Mouse (Mus musculus) neural tube, embryonic 15.5 days (tissue): ENCODE data around the gene Zfp513. TPM values are rescaled to one million over a fixed set of nuclear protein-coding genes. Genes with fewer than 3 reads are reported as not detected.

Experiments
- ATAC-seq: fragments of 200-750 bp; cut with Nextera tagmentation; 2 replicates; pipeline ENCODE4 v1.8.0; 2017; ENCODE audit warnings: mild to moderate bottlenecking, moderate TSS enrichment, moderate library complexity; ENCODE audit not compliant: low FRiP score
- H3K27ac ChIP-seq: fragments of 300-500 bp; sonication (generic); replicated peaks from 2 replicates; pipeline ENCODE4 v1.5.1; 2015; ENCODE audit warnings: mild to moderate bottlenecking, inconsistent platforms
- H3K27me3 ChIP-seq: fragments of 300-500 bp; sonication (generic); replicated peaks from 2 replicates; pipeline ENCODE4 v1.6.1; 2015; ENCODE audit warnings: inconsistent platforms
- H3K36me3 ChIP-seq: fragments of 300-500 bp; sonication (generic); 2 replicates; pipeline ENCODE4 v1.6.1; 2015; ENCODE audit warnings: inconsistent platforms
- H3K4me1 ChIP-seq: fragments of 300-500 bp; sonication (generic); 2 replicates; pipeline ENCODE4 v1.6.1; 2015; ENCODE audit warnings: inconsistent platforms
- H3K4me2 ChIP-seq: fragments of 300-500 bp; sonication (generic); 2 replicates; pipeline ENCODE4 v1.6.1; 2015; ENCODE audit warnings: inconsistent platforms, mild to moderate bottlenecking, moderate library complexity
- H3K4me3 ChIP-seq: fragments of 300-500 bp; sonication (generic); replicated peaks from 2 replicates; pipeline ENCODE4 v1.5.1; 2015; ENCODE audit warnings: mild to moderate bottlenecking, inconsistent platforms
- H3K9ac ChIP-seq: fragments of 300-500 bp; sonication (generic); replicated peaks from 2 replicates; pipeline ENCODE4 v1.6.1; 2015; ENCODE audit warnings: mild to moderate bottlenecking, inconsistent platforms
- H3K9me3 ChIP-seq: fragments of 300-500 bp; sonication (generic); replicated peaks from 2 replicates; pipeline ENCODE4 v1.6.1; 2016; ENCODE audit warnings: inconsistent platforms
- WGBS: fragments of 180-500 bp; shearing (Covaris S2); methylation state at CpG from one replicate; pipeline ENCODE4 v1.1.7; 2015; ENCODE audit warnings: mixed read lengths; 5-methylcytosine and 5-hydroxymethylcytosine counted together
- polyA plus RNA-seq: library from polyadenylated mRNA; unstranded; fragments of >200 nt; fragmentation: Nextera tagmentation; extraction: Ambion mirVana; gene quantifications from 2 replicates; pipeline ENCODE4 v1.2.1, GENCODE M21; 2015

Zfp513 gene
- 14.2 and 14.9 TPM in 2 replicates for polyA plus RNA-seq

GRCm38 (mm10) chr5:31201742-31202590 is at the start of gene Zfp513:
TSS of gene Zfp513 (minus strand) at chr5:31202303.
- Histone ChIP-seq H3K9me3 (peaks cover 4% of the 10 kb centered on the region), H3K4me1 (peaks cover 29% of the 10 kb centered on the region), H3K4me3 (peak within 1 kb of the TSS; percentile 95), H3K27me3 (no peaks in the 10 kb centered on the region), H3K36me3 (peaks cover 76% of the 10 kb centered on the region), H3K27ac (peak within 1 kb of the TSS; percentile 88), H3K9ac (peak within 1 kb of the TSS; percentile 97), H3K4me2 (peak within 1 kb of the TSS; percentile 88)
- ATAC-seq = peak; percentile 96
- under 1% methylated on average over 53 of the region's 53 CpGs for WGBS

DNA sequence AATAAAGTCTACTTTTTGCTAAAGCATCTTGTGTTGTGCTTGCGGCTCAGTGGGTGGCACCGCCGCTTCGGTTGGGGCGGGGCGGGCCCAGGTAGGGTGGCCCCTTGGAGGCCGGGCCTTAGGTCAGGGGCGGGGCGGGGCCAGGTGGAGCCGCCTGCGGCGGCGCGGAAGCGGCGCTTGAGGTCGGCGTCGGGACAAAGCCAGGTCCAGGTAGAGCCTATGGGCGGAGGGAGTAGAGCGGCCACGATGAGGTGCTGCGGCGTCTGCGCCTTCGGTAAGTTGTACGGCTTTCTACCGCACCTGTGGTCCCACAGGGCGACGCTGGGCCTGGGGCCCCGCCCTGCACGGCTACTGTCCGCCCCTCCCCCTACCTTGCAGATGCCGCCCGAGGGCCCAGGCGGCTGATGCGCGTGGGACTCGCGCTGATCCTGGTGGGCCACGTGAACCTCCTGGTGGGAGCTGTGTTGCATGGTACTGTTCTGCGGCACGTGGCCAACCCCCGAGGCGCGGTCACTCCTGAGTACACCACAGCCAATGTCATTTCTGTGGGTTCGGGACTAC is 49.5 kb upstream of the Zfp513 start, which contains the start of gene Krtcap3:
Krtcap3 (plus strand) TSS at position 151 of the 561 bp plus-strand sequence.
- no peaks in the 10 kb centered on the region for H3K9me3 ChIP-seq
- H3K4me1 ChIP-seq = peaks cover 9% of the 10 kb centered on the region; the same call in 1 of the 2 replicates
- 0 out of 2 replicates have a peak within 1 kb of the TSS, but pooled peaks have one; percentile 3 for H3K9ac ChIP-seq
- peak within 1 kb of the TSS; percentile 9; the same call in 1 of the 2 replicates for H3K4me3 ChIP-seq
- peak within 1 kb of the TSS; percentile 42 for H3K4me2 ChIP-seq
- ATAC-seq = peak; percentile 52
- peaks cover 92% of the 10 kb centered on the region for H3K36me3 ChIP-seq
- H3K27me3 ChIP-seq = no peaks in the 10 kb centered on the region
- 18% methylated on average over 47 of the region's 47 CpGs for WGBS
- H3K27ac ChIP-seq = no peak within 1 kb of the TSS

- Histone ChIP-seq H3K9ac (no peak overlapping the region), H3K4me3 (no peak overlapping the region), H3K4me2 (no peak overlapping the region), H3K27ac (no peak overlapping the region), H3K36me3 (peaks cover 94% of the 10 kb centered on the region), H3K27me3 (no peaks in the 10 kb centered on the region), H3K4me1 (peaks cover 9% of the 10 kb centered on the region; the same call in 1 of the 2 replicates), H3K9me3 (no peaks in the 10 kb centered on the region)
- 0 out of 2 replicates have a peak, but pooled peaks have one; percentile 25 for ATAC-seq
- 79% methylated on average over 4 of the region's 4 CpGs for WGBS
These were observed 48.6 kb upstream of the Zfp513 start for GRCm38 (mm10) chr5:31250716-31251115.

GRCm38 (mm10) chr5:31242191-31242590 is 40.1 kb upstream of the Zfp513 start:
- H3K9ac ChIP-seq = peak overlapping the region; percentile 98
- peaks cover 35% of the 10 kb centered on the region for H3K36me3 ChIP-seq
- no peak for ATAC-seq
- peak overlapping the region; percentile 95 for H3K4me3 ChIP-seq
- WGBS = 18% methylated on average over 10 of the region's 10 CpGs
- peak overlapping the region; percentile 99 for H3K27ac ChIP-seq
- H3K4me2 ChIP-seq = peak overlapping the region; percentile 64
- H3K4me1 ChIP-seq = peaks cover 25% of the 10 kb centered on the region
- no peaks in the 10 kb centered on the region for H3K9me3 ChIP-seq
- no peaks in the 10 kb centered on the region for H3K27me3 ChIP-seq

DNA sequence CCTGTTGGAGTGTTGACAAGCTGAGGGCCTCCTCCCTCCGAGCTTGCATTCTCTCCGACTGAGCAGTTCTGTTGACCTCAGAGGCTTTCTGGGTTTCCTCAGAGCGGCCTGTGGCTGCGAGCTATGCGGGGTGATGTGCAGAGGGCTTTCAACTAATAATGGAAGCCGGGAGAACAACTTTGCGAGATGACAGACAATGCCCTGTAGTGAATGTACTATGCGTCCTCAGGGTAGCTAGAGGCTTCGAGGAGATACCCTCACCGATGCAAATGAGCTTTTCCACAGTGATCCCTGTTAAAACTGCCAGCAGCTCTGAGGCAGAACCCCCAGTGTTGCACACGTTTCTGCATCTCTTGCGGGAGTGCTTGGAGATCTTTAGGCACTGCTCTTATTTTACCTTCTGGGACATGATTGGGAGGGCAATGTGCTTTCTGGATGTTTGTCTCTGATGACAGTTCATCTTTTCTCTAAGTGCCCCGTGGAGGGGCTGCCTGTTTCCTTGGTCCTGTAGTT is 39.5 kb upstream of the Zfp513 start:
- peak overlapping the region; percentile 98 for H3K9ac ChIP-seq
- H3K36me3 ChIP-seq = peaks cover 29% of the 10 kb centered on the region
- no peaks in the 10 kb centered on the region for H3K9me3 ChIP-seq
- peaks cover 25% of the 10 kb centered on the region for H3K4me1 ChIP-seq
- ATAC-seq = no peak; the same call in 1 of the 2 replicates
- peak overlapping the region; percentile 99 for H3K27ac ChIP-seq
- no peaks in the 10 kb centered on the region for H3K27me3 ChIP-seq
- H3K4me3 ChIP-seq = peak overlapping the region; percentile 95
- peak overlapping the region; percentile 64 for H3K4me2 ChIP-seq
- under 1% methylated on average over 13 of the region's 13 CpGs for WGBS

GRCm38 (mm10) chr5:31240637-31241521 is 38.8 kb upstream of the Zfp513 start, which contains the start of the genes Nrbp1 and Gm9970:
TSS of gene Nrbp1 (plus strand) at chr5:31240864.
TSS of gene Gm9970 (minus strand) at chr5:31241232.
- peak; percentile 99 for ATAC-seq
- peak within 1 kb of the TSS; percentile 99 for H3K27ac ChIP-seq
- 0 out of 2 replicates have a peak, but pooled peaks cover 3% of the 10 kb centered on the region for H3K9me3 ChIP-seq
- H3K4me2 ChIP-seq = peak within 1 kb of the TSS; percentile 64
- H3K4me1 ChIP-seq = peaks cover 25% of the 10 kb centered on the region
- H3K4me3 ChIP-seq = peak within 1 kb of the TSS; percentile 95
- peaks cover 22% of the 10 kb centered on the region for H3K36me3 ChIP-seq
- H3K9ac ChIP-seq = peak within 1 kb of the TSS; percentile 98
- no peaks in the 10 kb centered on the region for H3K27me3 ChIP-seq
- WGBS = under 1% methylated on average over 98 of the region's 103 CpGs

DNA sequence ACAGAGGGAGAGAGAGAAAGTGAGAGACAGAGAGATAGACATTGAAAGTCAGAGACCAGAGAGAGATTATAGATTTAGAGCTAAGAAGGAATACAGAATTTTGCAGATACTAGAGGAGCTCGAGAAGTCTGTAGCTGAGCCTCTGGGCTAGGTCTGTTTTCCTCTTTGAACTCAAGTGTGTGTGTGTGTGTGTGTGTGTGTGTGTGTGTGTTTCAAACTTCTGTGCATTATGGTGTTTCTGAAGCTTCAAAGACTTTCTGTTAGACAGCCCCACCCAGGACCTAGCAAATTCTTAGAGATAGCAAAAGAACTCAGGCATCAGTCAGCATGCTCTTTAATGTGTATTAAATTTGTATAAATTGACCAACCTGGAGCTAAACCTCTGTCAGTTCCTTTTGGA is 24.5 kb upstream of the Zfp513 start:
- H3K27ac ChIP-seq = no peak overlapping the region
- no peaks in the 10 kb centered on the region for H3K9me3 ChIP-seq
- H3K9ac ChIP-seq = no peak overlapping the region
- no peak overlapping the region for H3K4me3 ChIP-seq
- peaks cover 6% of the 10 kb centered on the region; the same call in 1 of the 2 replicates for H3K4me1 ChIP-seq
- no peak overlapping the region for H3K4me2 ChIP-seq
- 85% methylated on average over 1 of the region's 1 CpGs for WGBS
- no peaks in the 10 kb centered on the region for H3K27me3 ChIP-seq
- no peaks in the 10 kb centered on the region for H3K36me3 ChIP-seq
- no peak for ATAC-seq

- Histone ChIP-seq H3K36me3 (no peaks in the 10 kb centered on the region), H3K9ac (no peak overlapping the region), H3K4me3 (no peak overlapping the region), H3K9me3 (no peaks in the 10 kb centered on the region), H3K4me2 (no peak overlapping the region), H3K27ac (no peak overlapping the region), H3K4me1 (peaks cover 24% of the 10 kb centered on the region), H3K27me3 (no peaks in the 10 kb centered on the region)
- WGBS = 95% methylated on average over 9 of the region's 9 CpGs
- no peak for ATAC-seq
These were observed 20.6 kb upstream of the Zfp513 start for GRCm38 (mm10) chr5:31222696-31223095.

DNA sequence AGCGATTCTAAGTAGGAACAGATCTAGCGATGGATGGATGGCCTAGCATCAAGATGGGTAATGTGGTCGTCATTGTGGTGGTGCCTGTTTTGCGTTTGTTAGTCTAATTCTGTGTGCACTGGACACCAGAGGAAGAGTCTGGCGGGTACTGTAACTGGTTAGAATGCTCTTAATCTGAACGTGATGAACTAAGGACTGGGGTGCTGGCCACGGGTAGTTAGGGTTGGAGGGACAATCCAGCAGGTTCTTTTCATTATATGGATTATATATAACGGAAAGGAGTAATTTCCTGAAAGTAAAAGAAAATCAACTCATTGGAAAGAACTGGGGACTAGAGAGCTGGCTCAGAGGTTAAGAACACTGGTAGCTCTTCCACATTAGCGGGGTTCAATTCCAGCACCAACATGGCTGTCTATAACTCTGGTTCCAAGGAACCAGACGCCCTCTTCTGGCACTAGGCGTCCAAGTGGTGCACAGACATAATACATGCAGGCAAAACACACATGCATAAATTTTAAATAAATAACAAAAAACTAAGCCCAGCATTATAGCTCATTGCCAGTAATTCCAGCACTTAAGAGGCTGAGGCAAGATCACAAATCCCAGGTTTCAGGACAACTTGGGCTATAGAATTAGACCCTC is 19.3 kb upstream of the Zfp513 start:
- H3K36me3 ChIP-seq = no peaks in the 10 kb centered on the region
- no peaks in the 10 kb centered on the region for H3K9me3 ChIP-seq
- peak overlapping the region; percentile 92 for H3K27ac ChIP-seq
- ATAC-seq = peak; percentile 62
- H3K9ac ChIP-seq = peak overlapping the region; percentile 95
- whole genome bisulfite sequencing = 12% methylated on average over 11 of the region's 11 CpGs
- peaks cover 24% of the 10 kb centered on the region for H3K4me1 ChIP-seq
- peak overlapping the region; percentile 80 for H3K4me2 ChIP-seq
- H3K4me3 ChIP-seq = peak overlapping the region; percentile 99
- no peaks in the 10 kb centered on the region for H3K27me3 ChIP-seq

- Histone ChIP-seq H3K36me3 (no peaks in the 10 kb centered on the region), H3K27ac (peak within 1 kb of the TSS; percentile 92)
- WGBS = under 1% methylated on average over 69 of the region's 70 CpGs
These were observed 18.6 kb upstream of the Zfp513 start, which contains the start of gene Ppm1g for GRCm38 (mm10) chr5:31220448-31221303. TSS of gene Ppm1g (minus strand) at chr5:31220687.

More at GRCm38 (mm10) chr5:31220448-31221303, 18.6 kb upstream of the Zfp513 start, which contains the start of gene Ppm1g:
- Histone ChIP-seq H3K4me3 (peak within 1 kb of the TSS; percentile 99), H3K4me1 (peaks cover 24% of the 10 kb centered on the region), H3K9ac (peak within 1 kb of the TSS; percentile 95), H3K27me3 (no peaks in the 10 kb centered on the region), H3K9me3 (no peaks in the 10 kb centered on the region), H3K4me2 (peak within 1 kb of the TSS; percentile 80)
- peak; percentile 93 for ATAC-seq
